Mouse (Mus musculus): ENCODE measurements around the gene Endov. TPM values are rescaled to one million over a fixed set of nuclear protein-coding genes. Genes with fewer than 3 reads are reported as not detected.

The Endov gene
- polyA plus RNA-seq, 1 experiment from 2014 or later, result 3.4 TPM

DNA sequence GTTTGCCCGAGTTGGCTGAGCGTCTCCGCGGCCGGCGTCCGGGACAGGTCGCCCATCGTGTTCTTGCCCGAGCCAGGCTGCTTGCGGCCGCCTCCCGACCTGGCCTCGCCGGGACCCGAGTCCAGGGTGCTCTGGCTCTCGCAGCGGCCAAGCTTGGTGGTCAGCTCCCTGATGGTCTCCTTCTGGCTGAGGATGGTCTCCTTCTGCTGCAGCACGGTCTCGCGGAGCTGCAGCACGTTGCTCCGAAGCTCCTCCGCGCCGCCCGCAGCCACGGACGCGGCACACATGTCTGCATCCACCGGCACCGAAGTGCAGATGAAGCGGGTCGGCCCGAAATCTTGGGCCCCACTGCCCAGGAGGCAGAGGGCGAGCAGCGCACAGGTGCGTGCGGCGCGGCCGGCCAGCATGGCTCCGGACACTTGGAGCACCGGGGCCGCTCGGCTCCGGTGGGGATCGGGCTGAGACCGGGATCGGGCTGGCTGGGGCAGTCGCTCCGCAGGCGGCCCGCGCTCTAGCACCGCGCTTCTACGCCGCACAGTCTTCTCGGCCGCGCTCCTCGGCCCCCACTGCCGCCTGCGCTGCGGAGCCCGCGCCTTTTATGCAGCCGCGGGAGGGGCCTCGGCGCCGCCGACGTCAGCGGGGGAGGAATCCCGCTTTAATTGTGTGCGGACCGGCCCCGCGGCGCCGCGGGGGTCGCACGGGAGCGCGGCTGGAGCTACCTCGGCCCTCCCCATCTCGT lies 56.2 kb downstream of the Endov start, which contains the start of gene Nptx1:
Gene Nptx1, minus strand, starts transcription at position 571 of the 739 bp plus-strand sequence.
- H3K27ac ChIP-seq, result no peak within 1 kb of the TSS
- no peak within 1 kb of the TSS for H3K4me3 ChIP-seq (ENCODE audit: inconsistent target)
- no peaks in the 10 kb centered on the region for H3K36me3 ChIP-seq (ENCODE audit: inconsistent target)
- no peaks in the 10 kb centered on the region for H3K79me2 ChIP-seq (ENCODE audit: inconsistent target)
- under 1% methylated on average over 86 of the region's 90 CpGs for WGBS (ENCODE audit: missing documents)

DNA sequence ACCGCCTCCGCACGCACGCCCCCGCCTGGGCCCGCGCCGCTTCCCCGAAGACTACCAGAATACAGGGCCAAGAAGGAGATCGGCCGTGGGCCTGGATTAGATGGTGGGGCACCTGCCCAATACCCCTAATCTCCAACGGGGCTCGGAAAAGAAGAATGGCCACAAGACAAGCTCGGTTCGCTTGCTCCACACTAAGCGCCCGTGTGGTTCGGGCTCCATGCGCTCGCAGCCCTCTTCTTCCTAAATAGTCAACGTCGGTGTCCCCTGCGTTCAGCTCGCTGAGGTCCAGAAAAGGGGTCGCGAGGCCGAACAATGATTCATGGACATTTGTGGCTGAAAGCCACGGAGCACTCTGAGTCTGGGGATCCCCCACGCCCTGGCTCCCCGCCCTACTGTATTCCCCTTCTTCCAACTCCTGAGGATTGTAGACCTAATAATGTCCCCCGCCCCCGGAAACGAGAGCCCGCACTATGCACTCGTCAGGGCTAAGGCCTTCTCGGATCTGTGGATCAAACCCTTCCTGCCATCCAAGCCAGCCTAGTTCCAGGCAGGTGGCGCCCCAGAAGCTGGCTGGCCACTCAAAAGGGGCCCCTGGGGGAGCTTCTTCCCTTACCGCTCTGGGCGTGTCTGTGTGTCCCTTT lies 56.9 kb downstream of the Endov start:
- H3K36me3 ChIP-seq (ENCODE audit: inconsistent target), result no peaks in the 10 kb centered on the region
- no peaks in the 10 kb centered on the region for H3K79me2 ChIP-seq (ENCODE audit: inconsistent target)
- 5% methylated on average over 37 of the region's 39 CpGs for WGBS (ENCODE audit: missing documents)
- H3K27ac ChIP-seq, result no peak overlapping the region
- no peak overlapping the region for H3K4me3 ChIP-seq (ENCODE audit: inconsistent target)

DNA sequence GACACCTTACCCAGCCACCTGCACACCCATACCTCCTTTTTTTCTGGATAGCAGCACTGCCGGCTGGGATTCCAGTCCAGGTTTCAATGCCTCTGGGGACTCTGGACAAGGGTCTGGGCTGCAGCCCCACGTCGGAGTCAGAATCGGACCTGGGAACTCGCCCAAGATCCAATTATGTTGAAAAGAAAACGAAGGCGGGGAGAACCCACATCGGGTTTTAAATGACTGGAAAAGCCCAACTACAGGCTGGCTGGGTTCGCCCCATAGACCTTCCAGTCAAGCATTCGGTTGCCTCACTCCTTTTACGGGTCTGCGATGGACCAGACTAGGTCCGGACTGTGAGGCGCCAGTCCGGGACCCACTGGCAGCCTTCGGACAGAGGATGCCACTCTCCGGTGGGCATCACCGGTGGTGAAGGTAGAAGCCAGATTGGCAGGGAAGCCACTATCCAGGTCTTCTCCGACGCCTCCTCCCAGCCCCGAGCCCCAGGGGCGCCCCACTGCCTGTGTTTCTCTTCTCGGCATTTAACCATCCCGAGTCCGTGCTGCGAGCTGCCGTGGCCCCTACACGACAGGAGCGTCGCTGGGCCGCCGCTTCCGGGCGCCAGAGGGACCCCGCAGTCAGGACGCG lies 57.7 kb downstream of the Endov start:
- Histone ChIP-seq H3K4me3 (ENCODE audit: inconsistent target) (no peak overlapping the region), H3K27ac (no peak overlapping the region), H3K36me3 (ENCODE audit: inconsistent target) (no peaks in the 10 kb centered on the region), H3K79me2 (ENCODE audit: inconsistent target) (no peaks in the 10 kb centered on the region)
- WGBS (ENCODE audit: missing documents), result 4% methylated on average over 37 of the region's 37 CpGs

DNA sequence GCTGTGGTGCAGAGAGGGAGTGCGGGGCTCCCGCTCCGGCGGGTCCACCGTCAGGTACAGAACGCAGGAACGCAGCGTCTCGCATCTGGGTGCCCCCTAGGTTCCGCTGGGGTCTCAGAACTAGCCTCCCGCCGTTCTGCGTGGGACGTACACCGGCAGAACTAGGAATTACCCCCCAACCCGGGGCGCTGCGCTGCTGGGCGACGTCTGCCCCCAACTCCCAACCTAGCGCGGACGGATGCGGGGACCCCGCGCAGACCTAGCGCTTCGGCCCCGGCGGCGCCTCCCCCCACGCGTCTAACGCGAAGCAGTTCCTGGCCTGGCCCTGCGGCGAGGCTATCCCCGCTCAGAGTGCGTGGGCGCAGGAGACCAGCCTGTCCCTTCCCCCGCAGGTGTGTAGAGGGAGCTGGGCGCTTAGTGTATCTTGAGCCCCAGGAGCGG lies 58.2 kb downstream of the Endov start:
- no peak overlapping the region for H3K27ac ChIP-seq
- WGBS (ENCODE audit: missing documents), result 3% methylated on average over 37 of the region's 43 CpGs
- no peaks in the 10 kb centered on the region for H3K79me2 ChIP-seq (ENCODE audit: inconsistent target)
- no peak overlapping the region for H3K4me3 ChIP-seq (ENCODE audit: inconsistent target)
- no peaks in the 10 kb centered on the region for H3K36me3 ChIP-seq (ENCODE audit: inconsistent target)

DNA sequence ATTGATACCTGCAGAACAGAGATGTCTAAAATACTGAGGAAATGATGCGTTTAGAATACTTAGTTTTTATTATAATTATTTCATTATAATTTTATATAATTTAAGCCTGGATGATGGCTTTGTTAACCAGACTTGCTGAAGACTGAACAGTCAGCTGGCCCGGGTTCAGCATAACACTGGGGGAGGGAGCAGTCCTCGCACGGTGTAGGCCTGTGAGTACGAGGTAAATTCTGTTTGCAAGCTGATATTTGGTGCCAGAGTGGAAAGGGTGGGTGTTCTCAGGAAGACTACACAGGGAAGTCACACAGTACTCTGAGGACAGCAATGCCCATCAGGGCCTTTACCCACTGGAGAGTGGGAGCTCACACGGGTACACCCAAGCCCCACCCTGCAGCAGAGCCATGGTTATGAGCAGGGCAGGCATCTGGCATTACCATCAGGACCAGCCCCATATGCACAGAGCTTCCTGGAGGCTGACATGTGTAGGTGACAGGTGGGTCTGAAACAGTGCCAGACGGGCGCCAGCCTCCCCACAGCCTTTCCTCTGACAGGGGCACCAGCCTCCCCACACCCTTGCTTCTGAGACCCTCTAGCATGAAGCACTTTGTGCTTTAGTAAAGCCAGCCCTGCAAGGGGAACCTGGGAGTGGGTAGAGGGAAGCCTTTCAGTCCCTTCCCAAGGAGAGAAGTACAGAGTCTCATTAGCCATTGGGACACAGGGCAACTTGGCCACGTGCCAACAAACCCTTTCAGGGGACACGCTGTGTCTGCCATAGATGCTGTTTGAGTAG lies 59.6 kb downstream of the Endov start:
- Histone ChIP-seq H3K27ac (no peak overlapping the region), H3K36me3 (ENCODE audit: inconsistent target) (no peaks in the 10 kb centered on the region), H3K4me3 (ENCODE audit: inconsistent target) (no peak overlapping the region), H3K79me2 (ENCODE audit: inconsistent target) (no peaks in the 10 kb centered on the region)
- WGBS (ENCODE audit: missing documents), result 58% methylated on average over 10 of the region's 10 CpGs

DNA sequence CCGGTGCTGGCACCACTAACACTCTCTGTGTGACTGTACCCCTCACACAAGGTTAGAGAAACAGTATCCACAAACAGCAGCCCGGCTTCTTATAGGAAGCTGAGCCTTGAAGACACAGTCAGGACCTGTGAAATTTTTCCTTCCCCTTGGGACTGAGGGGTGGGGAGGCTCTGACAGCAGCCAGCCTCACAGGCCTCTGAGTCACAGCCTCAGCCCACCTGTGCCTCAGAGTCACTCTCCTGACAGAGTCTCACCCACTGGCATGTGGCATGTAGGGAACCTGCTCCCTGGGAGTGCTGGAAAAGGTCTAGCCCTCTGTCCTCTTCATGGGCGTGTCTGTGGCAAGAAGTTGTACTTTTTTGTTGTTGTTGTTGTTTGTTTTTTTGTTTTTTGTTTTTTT lies 60.3 kb downstream of the Endov start:
- Histone ChIP-seq H3K27ac (no peak overlapping the region), H3K4me3 (ENCODE audit: inconsistent target) (no peak overlapping the region), H3K36me3 (ENCODE audit: inconsistent target) (no peaks in the 10 kb centered on the region), H3K79me2 (ENCODE audit: inconsistent target) (no peaks in the 10 kb centered on the region)
- 81% methylated on average over 3 of the region's 3 CpGs for WGBS (ENCODE audit: missing documents)

DNA sequence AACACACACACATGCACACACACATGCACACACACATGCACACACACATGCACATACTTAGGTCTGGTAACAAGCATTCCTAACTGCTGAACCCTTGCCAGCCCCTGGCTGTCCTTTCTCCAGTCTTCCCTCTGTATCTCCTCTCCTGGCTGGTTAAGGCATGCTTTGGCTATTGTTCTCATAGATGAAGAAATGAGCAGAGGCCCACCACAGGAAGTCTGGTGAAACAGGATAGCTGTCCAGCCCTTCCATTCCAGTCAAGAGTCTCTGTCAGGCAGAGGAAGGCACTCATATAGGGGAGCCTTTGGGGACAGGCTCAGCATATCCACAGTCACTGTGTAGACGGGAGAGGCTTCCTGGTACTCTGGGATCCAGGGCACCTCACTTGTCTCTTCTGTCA lies 61.2 kb downstream of the Endov start:
- Histone ChIP-seq H3K79me2 (ENCODE audit: inconsistent target) (no peaks in the 10 kb centered on the region), H3K36me3 (ENCODE audit: inconsistent target) (no peaks in the 10 kb centered on the region), H3K4me3 (ENCODE audit: inconsistent target) (no peak overlapping the region), H3K27ac (no peak overlapping the region)
- WGBS (ENCODE audit: missing documents), result 33% methylated on average over 1 of the region's 1 CpGs

DNA sequence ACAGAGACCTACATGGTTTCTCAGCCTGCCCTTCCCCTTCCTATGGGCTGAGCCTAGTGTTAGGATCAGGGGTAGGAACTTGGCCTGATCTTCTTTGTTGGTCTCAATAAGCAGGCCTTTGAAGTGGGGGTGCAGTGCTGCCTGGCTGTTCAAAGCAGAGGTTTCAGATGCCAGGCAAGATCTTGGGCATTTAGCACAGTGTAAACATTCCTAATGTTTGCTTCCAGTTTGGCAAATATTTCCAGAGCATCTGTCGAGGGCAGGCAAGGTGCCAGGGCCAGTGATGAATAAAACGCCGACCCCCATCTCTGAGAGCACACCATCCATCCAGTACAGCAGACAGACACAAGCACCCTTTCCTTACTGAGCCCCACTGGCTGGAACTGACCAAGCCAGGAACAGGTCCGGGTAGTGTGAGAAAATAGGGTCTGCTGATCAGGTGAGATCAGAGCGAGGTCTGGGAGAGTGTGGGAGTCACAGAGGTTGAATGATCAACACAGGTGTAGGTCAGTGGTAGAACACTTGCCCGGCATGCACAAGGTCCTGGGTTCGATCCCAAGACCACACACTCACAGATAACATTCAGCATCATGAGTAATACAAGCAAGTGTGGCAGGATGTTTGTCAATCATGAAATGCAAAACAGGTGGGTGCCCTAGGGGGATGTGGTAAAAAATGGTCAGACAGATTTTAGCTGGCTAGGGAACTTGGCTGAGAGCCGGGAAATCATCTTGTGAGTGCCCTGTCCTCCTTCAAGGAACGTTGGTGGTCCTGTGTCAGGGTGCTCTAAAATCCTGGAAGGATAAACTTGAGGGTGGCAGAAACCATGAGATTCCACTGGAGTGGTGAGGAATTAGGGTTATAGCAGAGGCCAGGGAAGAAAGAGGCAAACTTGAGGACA lies 62.0 kb downstream of the Endov start:
- 74% methylated on average over 9 of the region's 9 CpGs for WGBS (ENCODE audit: missing documents)
- Histone ChIP-seq H3K27ac (no peak overlapping the region), H3K36me3 (ENCODE audit: inconsistent target) (no peaks in the 10 kb centered on the region), H3K79me2 (ENCODE audit: inconsistent target) (no peaks in the 10 kb centered on the region), H3K4me3 (ENCODE audit: inconsistent target) (no peak overlapping the region)

DNA sequence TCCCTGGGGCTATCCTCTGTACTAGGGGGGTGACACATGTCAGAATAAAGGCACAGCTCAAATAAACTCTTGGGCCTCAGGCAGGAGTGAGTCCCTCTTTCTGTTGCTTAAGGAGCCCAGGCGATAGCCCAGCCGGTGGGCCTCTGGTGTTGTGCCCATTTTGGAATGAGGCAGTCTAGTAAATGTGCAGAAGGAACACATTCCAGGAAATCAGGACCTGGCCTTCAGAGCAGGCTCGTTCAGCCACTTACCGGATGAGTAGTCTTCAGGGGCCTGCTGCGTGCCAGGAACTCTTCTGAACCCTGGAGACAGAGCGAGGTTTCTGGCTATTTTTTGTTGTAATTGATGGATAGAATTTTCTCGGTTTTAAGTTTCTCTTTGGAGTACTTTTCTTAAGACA lies 63.6 kb downstream of the Endov start:
- WGBS (ENCODE audit: missing documents), result 84% methylated on average over 7 of the region's 7 CpGs
- H3K79me2 ChIP-seq (ENCODE audit: inconsistent target), result no peaks in the 10 kb centered on the region
- H3K36me3 ChIP-seq (ENCODE audit: inconsistent target), result no peaks in the 10 kb centered on the region

DNA sequence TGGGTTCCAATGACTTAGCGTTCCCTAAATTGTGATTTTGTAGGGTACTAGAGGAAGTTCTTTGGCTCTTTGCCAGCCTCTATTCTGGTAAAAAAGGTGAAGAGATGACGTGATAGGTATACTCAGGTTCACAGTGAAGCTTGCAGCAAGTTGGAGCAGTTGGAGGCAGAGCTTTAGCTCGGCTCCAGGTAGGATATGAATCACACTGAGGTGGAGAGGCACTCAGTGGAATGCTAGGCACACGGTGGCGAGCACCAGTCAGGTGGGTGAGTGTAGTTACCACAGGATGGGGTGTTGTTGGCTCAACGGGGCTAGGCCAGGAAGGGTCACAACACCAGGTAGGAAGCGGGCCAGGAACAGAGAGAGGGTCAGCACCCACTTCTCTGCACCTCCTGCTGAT lies 64.0 kb downstream of the Endov start:
- Histone ChIP-seq H3K27ac (no peak overlapping the region), H3K36me3 (ENCODE audit: inconsistent target) (no peaks in the 10 kb centered on the region), H3K4me3 (ENCODE audit: inconsistent target) (no peak overlapping the region), H3K79me2 (ENCODE audit: inconsistent target) (no peaks in the 10 kb centered on the region)
- WGBS (ENCODE audit: missing documents), result 83% methylated on average over 7 of the region's 7 CpGs

More for the DNA sequence above, 63.6 kb downstream of the Endov start:
- Histone ChIP-seq H3K27ac (no peak overlapping the region), H3K4me3 (ENCODE audit: inconsistent target) (no peak overlapping the region)

DNA sequence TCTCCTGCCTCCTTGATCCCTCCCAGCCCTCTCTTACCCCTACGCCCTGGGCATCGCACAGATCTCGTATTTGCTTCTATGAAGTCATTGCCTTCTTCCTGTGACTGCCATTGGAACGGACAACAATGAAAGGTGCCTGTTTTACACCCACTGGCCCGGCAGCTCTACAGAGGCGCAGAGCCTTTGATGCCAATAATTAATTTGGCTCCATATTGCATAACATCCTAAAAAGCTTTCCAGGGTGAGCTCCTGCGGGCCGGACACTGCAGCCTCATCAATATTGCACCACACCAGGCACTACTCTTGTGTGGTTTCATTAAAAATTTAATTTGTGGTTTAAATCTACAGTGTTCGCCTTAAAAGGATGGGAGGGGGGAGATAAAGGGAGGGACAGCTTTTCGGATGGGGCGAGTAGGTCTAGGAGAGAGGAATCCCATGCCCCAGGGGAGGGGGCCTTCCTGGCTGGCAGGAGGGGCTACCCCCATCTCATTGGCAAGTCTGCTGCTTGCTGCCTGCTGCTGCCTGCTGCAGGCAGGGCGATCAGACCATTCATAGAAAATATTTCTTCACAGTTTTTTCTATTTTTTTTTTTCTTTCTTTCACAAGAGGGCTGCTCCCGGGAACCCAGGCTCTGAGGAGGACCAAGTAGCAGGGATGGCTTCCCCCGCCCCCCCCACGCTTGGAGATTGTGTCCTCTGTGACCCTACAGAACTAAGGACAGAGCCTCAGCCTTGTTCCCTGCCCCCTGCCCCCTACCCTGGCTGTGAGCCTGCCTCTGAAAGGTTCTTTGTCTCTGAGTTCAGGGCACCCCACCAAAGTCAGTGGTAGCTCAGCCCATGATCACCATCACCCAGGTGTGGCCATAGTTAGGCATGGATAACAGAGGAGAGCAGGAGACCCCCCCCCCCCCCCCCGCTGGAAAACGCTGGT lies 67.1 kb downstream of the Endov start:
- H3K4me3 ChIP-seq (ENCODE audit: inconsistent target), result no peak overlapping the region
- no peaks in the 10 kb centered on the region for H3K79me2 ChIP-seq (ENCODE audit: inconsistent target)
- WGBS (ENCODE audit: missing documents), result 43% methylated on average over 17 of the region's 17 CpGs
- no peaks in the 10 kb centered on the region for H3K36me3 ChIP-seq (ENCODE audit: inconsistent target)
- no peak overlapping the region for H3K27ac ChIP-seq

DNA sequence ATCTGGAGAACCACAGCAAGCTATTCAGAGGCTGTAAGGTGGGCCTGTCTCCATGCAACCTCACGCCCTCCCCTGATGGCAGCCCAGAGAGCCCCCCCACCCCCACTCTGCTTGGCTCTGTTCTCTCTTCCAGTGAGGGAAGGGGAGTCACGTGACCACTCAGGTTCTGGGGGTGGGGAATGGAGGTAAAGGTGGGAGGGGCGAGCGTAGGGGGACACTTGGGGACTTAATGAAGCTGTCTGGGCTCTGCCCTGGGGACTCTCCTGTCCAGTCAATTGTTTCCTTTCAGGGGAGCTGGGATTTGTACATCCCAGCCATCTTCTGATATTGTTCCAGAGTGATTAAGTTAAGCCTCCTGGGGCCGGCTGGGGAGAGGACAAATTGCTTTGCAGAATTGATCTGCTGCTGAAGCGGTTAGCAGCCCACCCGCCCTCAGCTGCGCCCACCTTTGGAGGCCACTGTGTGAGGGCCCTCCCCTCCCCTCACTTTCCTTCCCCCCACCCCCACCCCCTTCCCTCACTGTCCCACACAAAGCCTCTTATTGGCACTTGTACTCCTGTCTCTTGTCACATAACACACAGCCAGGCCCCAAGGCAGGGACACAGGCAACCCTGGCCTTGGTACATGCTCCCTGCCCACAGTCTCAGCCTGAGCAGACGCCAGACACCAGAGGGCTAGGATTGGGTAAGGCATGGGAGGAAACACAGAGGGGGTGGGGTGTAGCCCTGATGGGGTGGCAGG lies 67.9 kb downstream of the Endov start:
- Histone ChIP-seq H3K79me2 (ENCODE audit: inconsistent target) (no peaks in the 10 kb centered on the region), H3K4me3 (ENCODE audit: inconsistent target) (no peak overlapping the region), H3K36me3 (ENCODE audit: inconsistent target) (no peaks in the 10 kb centered on the region), H3K27ac (no peak overlapping the region)
- WGBS (ENCODE audit: missing documents), result 39% methylated on average over 9 of the region's 9 CpGs
